Mouse (Mus musculus): ENCODE results near the gene Gpr143.
"Not testable (repeated sequence)": the region's sequence is repeated elsewhere in the genome, so short reads cannot be mapped to it uniquely, and the experiment has no call there.

The Gpr143 gene

DNA sequence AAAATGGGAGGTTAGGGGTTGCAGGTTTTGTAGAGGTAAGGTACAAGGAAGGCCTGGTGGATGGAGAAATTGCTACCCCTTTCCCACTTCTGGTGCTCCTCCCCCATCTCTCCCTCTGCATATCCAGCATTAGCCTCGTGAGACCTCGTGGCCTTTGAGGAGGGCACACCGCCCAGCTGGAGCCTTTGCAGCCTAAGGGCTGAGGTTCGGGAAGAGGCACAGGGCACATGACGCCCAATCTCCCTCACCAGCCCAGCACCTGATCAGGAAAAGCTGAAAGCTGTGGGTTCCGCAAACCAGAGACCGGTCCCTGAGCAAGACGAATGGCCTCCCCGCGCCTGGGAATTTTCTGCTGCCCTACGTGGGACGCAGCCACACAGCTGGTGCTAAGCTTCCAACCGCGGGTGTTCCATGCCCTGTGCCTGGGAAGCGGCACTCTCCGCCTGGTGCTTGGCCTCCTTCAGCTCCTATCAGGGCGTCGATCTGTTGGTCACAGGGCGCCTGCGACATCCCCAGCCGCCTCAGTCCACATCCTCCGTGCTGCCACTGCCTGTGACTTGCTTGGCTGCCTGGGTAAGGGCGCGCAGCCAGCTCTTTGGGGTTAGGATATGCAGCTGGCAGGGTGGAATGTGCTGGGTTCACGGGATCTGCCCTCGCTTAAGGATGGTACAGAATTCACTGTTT is at the start of gene Gpr143:
Gene Gpr143 (plus strand): TSS at position 202 of the 684 bp plus-strand sequence.
- no peak for DNase-seq

DNA sequence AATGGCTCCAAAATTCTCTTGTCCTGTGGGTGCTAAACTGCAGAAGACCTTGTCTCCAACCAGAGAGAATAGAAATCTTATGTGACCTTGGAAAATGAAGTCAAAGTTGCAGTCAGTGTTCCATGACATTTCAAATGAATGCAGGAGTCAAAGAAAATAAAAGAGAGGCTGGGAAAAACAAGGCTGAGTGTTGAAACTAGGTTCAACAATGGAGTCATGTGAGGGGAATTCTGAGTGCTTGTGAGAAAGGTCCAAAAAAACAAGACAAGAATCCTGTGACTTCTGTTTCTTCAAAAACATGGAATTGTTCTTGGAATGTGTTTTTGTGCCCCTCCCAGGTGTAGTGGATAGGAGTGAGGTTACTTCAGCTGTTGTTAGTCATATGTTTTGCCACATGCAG is 46.4 kb upstream of the Gpr143 start:
- no peak for DNase-seq

DNA sequence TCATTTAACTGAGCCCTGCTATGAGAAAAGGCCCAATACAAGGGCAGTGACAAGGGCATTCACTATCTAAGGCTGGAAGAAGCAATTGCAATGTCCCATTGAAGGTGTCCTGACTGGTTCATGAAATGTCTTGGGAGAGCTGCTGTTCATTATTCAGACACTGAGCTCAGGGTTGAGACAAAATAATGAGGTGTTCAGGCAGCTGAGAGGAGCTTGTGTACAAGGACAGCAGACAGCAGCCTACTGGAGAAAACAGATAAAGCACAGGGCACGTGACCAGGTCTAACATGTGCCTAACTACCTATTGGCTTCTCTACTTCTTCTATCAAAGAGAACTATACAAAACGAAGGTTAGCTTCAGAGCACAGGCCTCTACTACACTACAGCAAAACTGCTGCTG is 43.5 kb upstream of the Gpr143 start:
- no peak for DNase-seq

DNA sequence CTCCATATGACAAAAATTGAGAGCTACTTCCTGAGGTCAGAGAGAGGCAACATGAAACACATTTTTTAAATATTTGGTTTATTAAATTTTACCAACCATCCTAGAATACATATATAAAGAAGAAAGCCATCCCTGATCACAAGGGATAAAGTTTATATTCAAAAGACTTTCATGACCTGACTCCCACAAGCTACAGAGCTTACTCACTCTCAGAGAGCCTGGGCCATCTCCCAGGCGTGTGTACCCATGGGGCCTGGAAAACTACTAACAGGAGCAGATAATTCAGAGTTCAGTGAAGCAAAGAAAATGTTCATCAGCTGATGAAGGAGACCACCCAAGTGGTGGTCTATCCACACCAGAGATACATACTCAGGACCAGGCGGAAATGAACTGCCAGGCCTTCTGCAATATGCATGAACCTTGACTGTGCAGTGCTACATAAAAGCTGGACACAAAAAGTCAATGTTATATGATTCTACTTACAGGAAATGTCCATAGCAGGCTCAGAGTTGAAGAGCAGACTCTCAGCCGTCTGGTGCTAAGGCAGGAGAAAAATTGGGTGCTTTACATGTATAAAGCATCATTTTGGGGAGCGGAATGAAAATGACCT is 42.9 kb upstream of the Gpr143 start:
- DNase-seq = no peak

DNA sequence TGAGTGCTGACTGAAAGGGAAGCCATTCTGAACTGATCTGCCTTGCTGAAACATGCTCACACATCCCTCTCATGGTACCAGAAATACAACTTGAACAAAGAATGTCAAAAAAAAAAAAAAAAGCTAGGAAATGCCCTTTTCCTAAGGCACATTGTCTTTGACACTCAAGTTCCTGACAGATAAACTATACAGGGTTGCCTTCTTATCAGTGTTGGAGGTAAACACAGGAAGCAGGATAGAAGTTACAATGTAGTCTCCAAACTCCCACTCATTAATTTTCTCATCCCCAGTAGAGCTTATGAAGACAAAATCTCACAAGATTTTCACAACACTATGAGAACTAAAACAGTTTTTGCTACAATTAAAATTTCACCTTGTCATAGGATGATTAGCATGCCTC is 38.1 kb upstream of the Gpr143 start:
- no peak for DNase-seq

DNA sequence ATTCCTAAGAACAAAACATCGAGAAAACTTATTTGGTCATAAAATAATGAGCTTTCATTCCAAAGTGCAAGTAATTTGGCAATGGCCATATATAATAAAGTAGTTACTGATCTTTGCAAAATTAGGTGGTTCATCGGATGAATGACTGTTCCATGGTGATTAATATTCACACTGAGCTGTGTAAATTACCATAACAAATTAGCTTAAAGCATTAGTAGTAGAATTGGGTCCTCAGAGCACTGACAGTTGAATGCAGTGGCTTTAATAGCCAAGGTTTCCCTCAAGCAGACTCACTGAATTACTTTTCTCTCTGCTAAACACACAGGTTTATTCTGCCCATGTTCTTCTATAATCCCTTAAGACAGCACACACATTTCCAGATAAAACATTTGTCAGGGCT is 35.8 kb upstream of the Gpr143 start:
- DNase-seq = no peak

DNA sequence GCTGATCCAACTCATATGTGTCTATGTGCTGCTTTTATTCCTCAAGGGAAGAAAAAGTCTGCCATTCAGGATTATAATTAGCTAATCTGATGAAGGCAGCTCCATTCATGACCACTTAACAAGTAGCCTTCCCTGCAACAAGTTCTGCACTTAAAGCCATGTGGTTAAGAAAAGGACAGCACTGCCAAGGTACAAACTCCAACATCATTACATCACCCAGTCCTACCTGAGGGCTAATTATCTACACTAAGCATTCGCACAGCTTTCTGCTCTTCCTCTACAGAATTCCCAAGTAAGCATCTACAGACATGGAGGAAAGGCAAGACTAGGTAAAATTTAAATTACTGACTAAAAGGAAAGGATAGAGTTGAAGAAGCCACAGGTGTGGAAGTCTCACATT is 25.9 kb upstream of the Gpr143 start:
- DNase-seq = no peak

DNA sequence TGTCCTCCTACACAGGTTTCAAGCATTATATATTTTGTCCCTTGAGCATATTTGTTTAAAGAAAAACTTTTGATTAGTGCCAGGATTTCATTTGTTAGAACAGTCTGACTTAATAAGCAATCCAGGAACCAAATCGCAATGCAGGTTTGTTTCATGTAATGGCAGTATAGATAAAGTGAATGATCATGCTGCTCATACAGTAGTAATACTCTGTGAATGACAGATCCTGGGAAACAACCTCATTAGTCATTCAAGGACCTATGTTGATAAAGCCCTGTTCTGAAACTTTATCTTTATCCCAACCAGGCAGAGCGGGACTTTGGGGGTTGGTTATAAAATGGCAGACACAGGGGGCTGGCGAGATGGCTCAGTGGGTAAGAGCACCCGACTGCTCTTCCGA is 25.4 kb upstream of the Gpr143 start:
- DNase-seq = no peak

DNA sequence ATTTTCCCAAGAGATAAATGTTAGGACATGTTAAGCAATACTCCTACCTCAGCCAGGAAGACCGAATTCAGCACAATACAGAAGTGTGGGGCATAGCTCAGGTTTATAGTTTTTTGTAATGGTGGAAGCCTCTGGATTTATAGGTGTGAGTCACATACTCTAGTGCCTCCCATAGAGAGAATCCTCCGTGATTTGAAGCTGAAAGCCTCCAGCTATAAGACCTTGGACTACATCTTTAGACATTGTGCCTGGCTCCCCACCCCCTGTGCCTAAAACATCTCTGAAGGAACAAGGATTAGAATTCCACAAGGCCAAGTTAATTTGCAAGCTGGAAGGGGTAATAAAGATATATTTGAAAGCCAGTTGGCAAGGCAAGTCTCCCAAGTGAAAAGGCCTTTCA is 19.3 kb upstream of the Gpr143 start:
- no peak for DNase-seq

DNA sequence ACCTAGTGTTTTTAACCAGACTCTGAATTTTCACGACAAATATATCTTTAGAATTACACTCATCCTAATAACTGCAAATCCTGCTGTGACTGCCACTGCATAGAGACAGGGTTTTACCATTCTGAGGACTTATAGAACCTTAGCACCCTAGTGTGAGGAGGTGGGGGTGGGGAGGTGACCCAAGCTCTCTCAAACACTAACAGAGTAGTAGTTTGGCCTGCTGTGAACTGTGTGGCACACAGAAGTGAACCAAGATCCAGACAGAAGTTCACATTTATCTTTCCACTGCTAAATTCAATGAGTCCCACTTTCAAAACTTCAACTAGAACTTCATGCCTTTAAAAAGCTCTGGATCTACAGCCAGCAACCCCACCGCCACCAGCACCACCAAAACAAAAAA is 18.9 kb upstream of the Gpr143 start:
- no peak for DNase-seq

DNA sequence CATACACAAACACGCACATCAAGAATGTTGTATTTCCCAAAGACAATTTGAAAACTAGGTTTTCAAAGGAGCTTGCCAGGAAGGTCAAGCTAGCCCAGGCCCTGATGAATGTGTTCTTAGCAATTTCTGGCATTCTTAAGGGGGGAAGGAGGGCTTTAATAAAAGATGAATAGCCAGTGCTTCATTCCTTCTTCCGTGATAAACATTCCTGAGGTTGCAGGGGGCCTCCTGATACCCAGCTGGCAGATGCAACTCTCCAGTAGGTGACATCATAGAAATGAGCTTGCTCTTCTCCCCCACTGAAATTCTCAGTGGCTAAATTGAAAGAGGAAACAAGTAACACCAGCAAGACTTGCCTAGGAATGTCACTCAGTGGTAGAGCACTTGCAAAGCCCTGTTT is 17.6 kb upstream of the Gpr143 start:
- DNase-seq = no peak

DNA sequence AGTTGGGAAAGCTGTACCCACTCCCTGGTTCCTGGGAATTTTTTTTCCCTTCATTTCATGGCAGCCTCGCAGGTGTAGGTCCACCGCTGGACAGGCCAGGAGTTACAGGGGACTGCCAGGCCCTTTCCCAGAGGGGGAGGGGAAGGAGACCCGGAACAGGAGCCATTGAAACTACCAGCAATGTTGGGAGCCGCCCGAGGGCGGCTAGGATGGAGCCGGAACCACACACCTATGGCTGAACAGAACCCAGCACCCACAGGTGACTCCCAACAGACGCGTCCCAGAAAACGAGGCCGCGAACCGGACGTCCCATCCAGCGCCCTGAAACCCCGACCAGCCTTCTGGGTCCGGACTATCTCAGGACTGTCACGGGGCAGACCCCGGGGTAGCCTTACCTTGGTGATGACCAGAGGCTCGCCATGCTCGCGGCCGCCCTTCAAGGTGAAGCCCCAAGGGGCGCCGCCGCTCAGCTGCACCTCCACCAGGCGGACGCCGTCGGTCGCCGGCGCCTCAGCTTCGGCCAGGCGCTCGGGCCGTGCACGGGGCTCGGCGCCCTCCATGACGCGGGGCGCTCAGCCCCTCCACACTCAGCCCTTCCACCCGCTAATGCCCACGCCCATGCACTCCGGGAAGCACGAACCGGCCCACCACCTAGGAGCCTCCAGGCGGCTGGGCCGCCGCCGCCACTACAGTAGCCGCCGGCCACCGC is 12.7 kb upstream of the Gpr143 start, which contains the start of gene Shroom2:
Gene Shroom2 (minus strand): TSS at position 575 of the 709 bp plus-strand sequence.
- no peak for DNase-seq

DNA sequence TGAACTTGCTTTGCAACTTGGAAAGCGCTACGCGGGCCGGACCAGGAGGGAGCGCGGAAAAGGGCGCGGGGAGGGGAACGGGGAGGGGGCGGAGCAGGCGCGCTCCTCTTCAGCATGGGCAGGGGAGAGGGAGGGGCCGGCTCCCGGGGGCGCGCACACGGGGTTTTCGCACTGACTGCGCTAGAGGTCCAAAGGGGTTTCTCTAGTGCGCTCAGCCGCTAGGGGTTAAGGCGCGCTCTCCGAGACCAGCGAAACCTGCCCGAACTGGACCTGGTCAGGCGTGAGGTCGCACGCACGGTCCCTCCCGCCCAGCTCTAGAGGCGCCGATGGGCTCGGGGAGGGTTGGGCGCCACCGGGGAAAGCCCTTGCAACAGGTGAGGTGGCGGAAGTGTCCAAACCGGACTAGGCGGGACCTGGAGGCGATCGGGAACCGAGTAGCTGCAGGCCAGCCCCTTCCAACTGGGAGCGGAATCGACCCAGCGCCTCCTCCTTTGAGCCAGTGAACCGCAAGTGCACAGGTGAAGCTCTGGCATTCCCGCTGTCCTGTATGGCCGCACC is 12.0 kb upstream of the Gpr143 start:
- no peak for DNase-seq

DNA sequence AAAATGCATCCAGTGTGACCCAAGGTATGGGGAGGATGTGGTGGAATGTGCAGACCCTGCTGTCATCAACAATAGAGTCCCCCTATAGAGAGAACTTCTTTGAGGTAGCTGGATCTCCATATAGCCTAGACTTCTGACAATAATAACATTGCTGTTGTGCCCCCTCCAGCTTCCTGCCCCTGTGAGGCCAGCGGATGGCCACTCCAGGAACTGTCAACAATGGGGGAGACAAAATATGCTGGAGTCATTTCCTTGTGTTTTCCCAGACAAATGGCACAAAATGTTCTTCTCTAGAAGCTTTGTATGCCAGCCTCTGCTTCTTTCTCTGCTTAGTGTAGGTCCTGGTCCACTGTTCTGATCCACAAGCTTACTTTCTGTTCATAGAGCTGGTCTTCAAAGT is 6.4 kb downstream of the Gpr143 start:
- DNase-seq = no peak

DNA sequence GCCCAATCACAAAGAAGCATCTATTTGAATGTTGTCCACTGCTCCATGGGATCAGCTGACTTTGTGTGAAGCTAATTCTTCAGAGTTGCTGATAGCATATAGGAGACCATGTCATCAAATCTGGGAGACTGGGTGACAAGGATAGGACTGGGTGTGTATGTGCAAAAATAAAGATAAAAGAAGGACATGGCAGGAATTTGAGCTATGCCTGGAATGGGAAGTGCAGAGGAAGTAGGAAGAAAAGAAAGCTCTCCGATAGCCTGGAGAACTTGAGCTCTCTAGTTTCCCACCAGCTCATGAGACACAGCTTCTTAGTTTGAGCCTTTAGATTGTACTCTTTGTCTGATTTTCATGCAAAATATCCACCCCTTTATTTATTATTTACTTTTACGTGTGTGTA is 6.9 kb downstream of the Gpr143 start:
- DNase-seq = no peak

DNA sequence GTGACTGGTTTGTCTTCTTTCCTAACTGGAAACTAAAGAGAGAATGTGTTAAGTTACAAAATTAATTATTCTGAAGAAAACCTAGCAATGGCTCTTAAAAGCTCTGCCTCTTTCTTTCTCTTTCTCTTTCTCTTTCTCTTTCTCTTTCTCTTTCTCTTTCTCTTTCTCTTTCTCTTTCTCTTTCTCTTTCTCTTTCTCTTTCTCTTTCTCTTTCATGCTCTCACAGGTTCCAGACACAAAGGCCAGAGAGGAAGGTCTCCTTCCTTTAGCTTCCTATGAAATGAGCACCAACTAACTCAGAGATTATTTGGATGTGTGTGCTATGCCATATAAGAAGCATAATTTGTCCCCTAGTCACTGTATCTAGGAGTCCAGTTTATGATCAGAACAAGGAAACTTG is 23.6 kb downstream of the Gpr143 start:
- no peak for DNase-seq

DNA sequence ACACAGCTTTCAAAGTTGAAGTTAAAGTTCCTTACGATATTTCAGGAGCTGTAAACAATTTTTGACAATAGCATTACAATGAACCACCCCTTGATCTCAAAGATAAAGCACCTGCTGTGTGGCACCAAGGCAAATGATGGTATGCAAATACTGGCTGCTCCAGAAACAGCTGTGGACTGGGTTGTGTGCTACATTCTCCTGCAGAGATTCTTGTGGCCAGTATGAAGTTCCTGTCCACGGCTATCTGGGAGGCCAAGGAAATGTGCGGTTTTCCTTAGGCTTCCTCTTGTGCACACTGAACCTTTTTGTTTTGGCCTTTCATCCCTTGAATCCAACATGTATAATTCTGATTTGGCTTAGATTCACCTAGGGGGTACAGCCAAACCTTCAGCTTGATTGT is 31.6 kb downstream of the Gpr143 start:
- DNase-seq = no peak

DNA sequence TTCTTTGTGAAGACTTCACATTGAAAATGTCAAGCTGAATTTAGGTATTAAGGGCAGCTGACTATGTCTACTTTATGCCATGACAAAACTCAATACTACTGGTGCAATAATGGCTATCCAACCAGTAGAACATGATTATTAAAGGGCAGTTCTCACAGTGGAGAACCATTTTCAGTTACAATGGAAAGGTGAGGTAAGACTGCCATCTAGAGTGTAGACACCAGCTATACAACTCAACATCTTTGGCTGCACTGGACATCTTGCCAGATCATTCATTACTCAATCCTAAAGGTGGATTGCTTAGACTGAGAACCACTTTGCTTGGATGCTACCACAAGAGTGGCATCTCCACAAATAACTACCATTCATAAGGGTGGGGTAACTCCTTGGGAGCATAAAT is 37.3 kb downstream of the Gpr143 start:
- no peak for DNase-seq

DNA sequence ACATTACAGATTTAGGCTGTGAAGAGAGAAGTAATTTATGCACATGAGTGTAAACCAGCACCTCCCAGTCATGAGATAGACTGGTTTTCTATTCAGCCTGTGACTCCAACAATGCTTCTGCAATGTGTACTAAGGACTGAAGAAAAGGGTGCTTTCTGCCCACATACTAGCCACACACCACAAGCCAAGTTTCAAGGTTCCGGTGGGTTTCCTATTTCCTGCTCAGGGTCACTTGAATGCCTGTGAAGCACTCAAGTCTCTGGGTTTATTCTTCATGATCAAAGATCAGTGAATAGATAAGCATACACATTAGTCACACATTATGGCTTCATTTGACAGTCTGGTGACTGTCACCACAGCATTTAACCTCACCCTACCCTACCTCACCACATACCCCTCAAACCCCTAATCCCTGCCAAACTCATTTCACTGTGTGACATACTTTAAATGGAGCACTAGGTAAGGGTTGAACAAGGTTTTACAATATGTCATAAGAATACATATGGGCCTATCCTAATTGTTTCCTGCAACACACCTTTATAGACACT is 49.4 kb downstream of the Gpr143 start:
- not testable (repeated sequence) for DNase-seq

DNA sequence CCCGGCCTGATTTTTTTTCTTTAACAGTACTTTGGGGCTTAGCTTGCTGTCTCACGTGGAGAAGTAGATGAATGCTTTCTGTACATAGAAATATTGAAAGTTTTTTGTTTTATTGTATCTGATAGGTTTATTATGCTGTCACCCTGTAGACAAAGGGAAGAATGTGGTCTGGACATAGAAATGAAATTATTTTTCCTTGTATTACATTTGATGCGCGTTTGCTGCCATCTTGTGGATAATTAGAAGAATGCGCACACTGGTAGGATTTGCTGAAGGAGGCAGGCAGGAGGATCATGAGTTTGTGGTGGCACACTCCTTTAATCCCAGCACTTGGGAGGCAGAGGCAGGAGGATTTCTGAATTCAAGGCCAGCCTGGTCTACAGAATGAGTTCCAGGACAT is 53.2 kb downstream of the Gpr143 start:
- not testable (repeated sequence) for DNase-seq

DNA sequence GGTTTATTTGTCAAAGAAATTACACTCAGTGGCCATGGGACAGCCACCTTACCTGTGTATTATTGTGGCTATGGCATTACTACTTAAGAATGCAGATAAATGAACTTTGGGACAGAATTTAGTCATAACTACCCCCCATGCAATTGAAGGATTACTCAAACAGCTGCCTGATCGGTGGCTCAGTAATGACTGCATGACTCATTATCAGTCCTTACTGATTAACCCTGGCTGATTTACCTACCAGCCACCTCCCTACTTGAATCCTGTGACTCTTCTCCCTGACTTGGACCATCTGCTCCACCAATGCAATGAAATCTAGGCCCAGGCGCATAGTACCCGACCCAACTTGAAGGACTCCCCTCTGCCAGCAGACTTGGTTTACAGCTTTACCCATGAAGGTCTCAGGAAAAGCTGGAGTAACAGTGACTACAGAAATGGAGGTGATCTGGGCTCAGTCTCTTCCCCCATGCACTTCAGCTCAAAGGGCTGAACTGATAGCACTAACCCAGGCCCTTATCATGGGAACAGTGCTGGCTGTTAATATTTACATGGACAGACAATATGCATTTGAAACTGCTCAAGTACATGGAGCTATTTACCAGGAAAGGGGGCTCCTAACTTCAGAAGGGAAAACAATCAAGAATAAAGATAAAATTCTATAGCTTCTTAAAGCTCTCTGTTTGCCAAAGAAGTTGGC is 73.5 kb downstream of the Gpr143 start:
- no peak for DNase-seq
